Mouse (Mus musculus): ENCODE measurements around the gene Ndufa11. TPM values are rescaled to one million over a fixed set of nuclear protein-coding genes. Genes with fewer than 3 reads are reported as not detected.

The Ndufa11 gene
- total RNA-seq, 1 experiment, result 484 TPM

DNA sequence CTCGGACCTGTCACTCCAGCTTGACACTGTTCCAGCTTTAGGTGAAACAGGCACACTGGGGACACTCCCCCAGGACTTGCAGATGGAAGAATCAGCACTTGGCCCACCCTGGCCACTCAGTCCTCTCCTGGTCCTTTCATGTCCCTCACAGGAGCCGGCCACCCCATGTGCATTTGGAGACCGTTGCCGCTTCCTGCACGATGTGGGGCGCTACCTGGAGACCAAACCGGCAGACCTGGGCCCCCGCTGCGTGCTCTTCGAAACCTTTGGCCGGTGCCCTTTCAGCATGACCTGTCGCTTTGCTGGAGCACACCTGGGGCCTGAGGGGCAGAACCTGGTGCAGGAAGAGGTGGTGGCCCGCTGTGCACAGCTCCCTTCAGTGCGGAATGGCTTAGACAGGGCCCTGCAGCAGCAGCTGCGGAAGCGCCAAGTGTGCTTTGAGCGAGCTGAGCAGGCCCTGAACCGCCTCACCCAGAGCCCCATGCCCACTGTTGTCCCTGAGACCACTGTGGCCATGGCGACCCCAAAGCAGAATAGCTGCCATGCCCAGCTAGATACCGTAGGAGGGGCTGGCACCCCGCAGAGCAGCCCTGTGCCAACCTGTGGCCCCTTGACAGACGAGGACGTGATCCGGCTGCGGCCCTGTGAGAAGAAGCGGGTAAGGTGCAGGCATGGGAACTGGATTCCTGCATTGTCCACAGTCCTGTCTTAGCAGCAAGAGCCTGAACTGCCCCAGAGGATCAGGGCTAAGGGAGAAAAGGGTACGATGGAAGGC lies 49.3 kb downstream of the Ndufa11 start:
- Histone ChIP-seq H3K4me3 (ENCODE audit: insufficient read depth in 1 of 2, low read depth in 1 of 2, low read length in 2 of 2, poor library complexity in 1 of 2, severe bottlenecking in 1 of 2) (no peak overlapping the region), H3K36me3 (ENCODE audit: control insufficient read depth, insufficient read depth, low read length, poor library complexity, severe bottlenecking) (peaks cover 35% of the 10 kb centered on the region), H3K4me1 (ENCODE audit: control insufficient read depth in 2 of 2, insufficient read depth in 2 of 2, low read length in 2 of 2, poor library complexity in 1 of 2) (peaks cover 0 to 22% of the 10 kb centered on the region in 2 experiments; a peak in 1 of 4 replicates), H3K9me3 (ENCODE audit: control insufficient read depth, insufficient read depth, low read depth, low read length) (no peaks in the 10 kb centered on the region), H3K9ac (ENCODE audit: insufficient read depth, low read depth, low read length, poor library complexity, severe bottlenecking) (no peak overlapping the region), H3K27ac (ENCODE audit: insufficient read depth, low read depth, low read length, poor library complexity, severe bottlenecking) (no peak overlapping the region)
- in situ Hi-C loops (cut with MboI; ENCODE audit: low sequenced_read_pairs in 2 of 2, unreplicated experiment in 2 of 2), result no loop called here
- no peak for DNase-seq (ENCODE audit: low read depth, low spot score)
- TF ChIP-seq CHD2 (IDR thresholded peaks at IDR 0.05; ENCODE audit: low read depth, low read length), result no peak
- TF ChIP-seq HCFC1 (IDR thresholded peaks at IDR 0.05; ENCODE audit: borderline replicate concordance, insufficient read depth, low read length), result no peak
- no peak for TF ChIP-seq ZNF384 (IDR thresholded peaks at IDR 0.05; ENCODE audit: low read depth, low read length)
- TF ChIP-seq MAFK (IDR thresholded peaks at IDR 0.05; ENCODE audit: insufficient read depth, low read depth, low read length), result no peak

GRCm38 (mm10) chr17:56767531-56768135 lies 50.1 kb downstream of the Ndufa11 start:
- H3K4me1 ChIP-seq (ENCODE audit: control insufficient read depth in 2 of 2, insufficient read depth in 2 of 2, low read length in 2 of 2, poor library complexity in 1 of 2), result peaks cover 0 to 22% of the 10 kb centered on the region in 2 experiments; a peak in 1 of 4 replicates
- H3K27ac ChIP-seq (ENCODE audit: insufficient read depth, low read depth, low read length, poor library complexity, severe bottlenecking), result no peak overlapping the region
- H3K36me3 ChIP-seq (ENCODE audit: control insufficient read depth, insufficient read depth, low read length, poor library complexity, severe bottlenecking), result peaks cover 35% of the 10 kb centered on the region
- no peak for DNase-seq (ENCODE audit: low read depth, low spot score)
- H3K4me3 ChIP-seq (ENCODE audit: insufficient read depth in 1 of 2, low read depth in 1 of 2, low read length in 2 of 2, poor library complexity in 1 of 2, severe bottlenecking in 1 of 2), result peak overlapping the region; percentile 0 to 10; a peak in 2 of 4 replicates
- no peak overlapping the region; the same call in 1 of the 2 replicates for H3K9ac ChIP-seq (ENCODE audit: insufficient read depth, low read depth, low read length, poor library complexity, severe bottlenecking)
- no peaks in the 10 kb centered on the region for H3K9me3 ChIP-seq (ENCODE audit: control insufficient read depth, insufficient read depth, low read depth, low read length)
- TF ChIP-seq ZC3H11A (IDR thresholded peaks at IDR 0.05; ENCODE audit: borderline replicate concordance, low read depth, low read length) (no peak), ZNF384 (IDR thresholded peaks at IDR 0.05; ENCODE audit: low read depth, low read length) (no peak), MAFK (IDR thresholded peaks at IDR 0.05; ENCODE audit: insufficient read depth, low read depth, low read length) (no peak)
- in situ Hi-C loops (cut with MboI; ENCODE audit: low sequenced_read_pairs in 2 of 2, unreplicated experiment in 2 of 2), result no loop called here

DNA sequence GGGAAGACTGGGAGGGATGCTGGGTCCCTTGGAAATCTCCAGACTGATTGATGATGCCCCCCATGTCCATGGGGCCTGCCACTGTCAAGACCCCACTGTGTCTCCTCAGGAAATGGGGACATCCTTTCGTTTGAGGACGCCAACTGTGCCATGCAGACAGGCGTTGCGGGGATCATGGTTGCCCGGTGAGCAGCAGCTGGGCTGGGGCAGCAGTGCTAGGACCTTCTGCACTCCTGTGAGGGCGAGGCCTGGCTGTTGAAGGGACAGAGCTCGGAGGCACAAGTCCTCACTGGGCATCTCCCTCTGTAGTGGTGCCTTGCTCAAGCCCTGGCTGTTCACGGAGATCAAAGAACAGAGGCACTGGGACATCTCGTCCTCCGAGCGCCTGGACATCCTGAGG lies 51.4 kb downstream of the Ndufa11 start:
- no peak for DNase-seq (ENCODE audit: low read depth, low spot score)
- in situ Hi-C loops (cut with MboI; ENCODE audit: low sequenced_read_pairs in 2 of 2, unreplicated experiment in 2 of 2), result no loop called here
- Histone ChIP-seq H3K27ac (ENCODE audit: insufficient read depth, low read depth, low read length, poor library complexity, severe bottlenecking) (no peak overlapping the region), H3K9me3 (ENCODE audit: control insufficient read depth, insufficient read depth, low read depth, low read length) (no peaks in the 10 kb centered on the region), H3K36me3 (ENCODE audit: control insufficient read depth, insufficient read depth, low read length, poor library complexity, severe bottlenecking) (peaks cover 35% of the 10 kb centered on the region), H3K4me1 (ENCODE audit: control insufficient read depth in 2 of 2, insufficient read depth in 2 of 2, low read length in 2 of 2, poor library complexity in 1 of 2) (peaks cover 0 to 14% of the 10 kb centered on the region in 2 experiments; a peak in 1 of 4 replicates), H3K9ac (ENCODE audit: insufficient read depth, low read depth, low read length, poor library complexity, severe bottlenecking) (no peak overlapping the region), H3K4me3 (ENCODE audit: insufficient read depth in 1 of 2, low read depth in 1 of 2, low read length in 2 of 2, poor library complexity in 1 of 2, severe bottlenecking in 1 of 2) (no peak overlapping the region)
- no peak for TF ChIP-seq ZC3H11A (IDR thresholded peaks at IDR 0.05; ENCODE audit: borderline replicate concordance, low read depth, low read length)
- TF ChIP-seq ZNF384 (IDR thresholded peaks at IDR 0.05; ENCODE audit: low read depth, low read length), result no peak
- no peak for TF ChIP-seq HCFC1 (IDR thresholded peaks at IDR 0.05; ENCODE audit: borderline replicate concordance, insufficient read depth, low read length)
- no peak for TF ChIP-seq CHD2 (IDR thresholded peaks at IDR 0.05; ENCODE audit: low read depth, low read length)
- TF ChIP-seq MAFK (IDR thresholded peaks at IDR 0.05; ENCODE audit: insufficient read depth, low read depth, low read length), result no peak

DNA sequence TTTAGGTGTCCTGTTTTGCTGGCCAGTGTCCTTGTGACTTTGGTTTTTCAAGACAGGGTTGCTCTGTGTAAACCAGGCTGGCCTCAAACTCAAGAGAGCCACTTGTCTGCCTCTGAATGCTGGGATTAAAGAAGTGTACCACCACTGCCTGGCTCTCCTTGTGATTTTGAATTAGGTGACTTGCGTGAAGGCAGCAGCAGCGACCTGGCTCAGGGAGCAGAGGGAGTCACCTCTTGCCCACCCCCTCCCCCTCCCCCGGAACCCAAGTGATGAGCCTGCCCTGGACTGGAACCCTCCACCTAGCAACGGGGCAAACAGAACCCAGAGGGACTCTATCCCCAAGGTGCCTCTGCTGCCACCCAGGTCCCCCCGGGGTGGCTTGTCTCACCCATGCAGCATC lies 52.4 kb downstream of the Ndufa11 start, which contains the start of gene Prr22:
Prr22 (plus strand) TSS at position 301 of the 400 bp plus-strand sequence.
- Histone ChIP-seq H3K9me3 (ENCODE audit: control insufficient read depth, insufficient read depth, low read depth, low read length) (no peaks in the 10 kb centered on the region), H3K4me3 (ENCODE audit: insufficient read depth in 1 of 2, low read depth in 1 of 2, low read length in 2 of 2, poor library complexity in 1 of 2, severe bottlenecking in 1 of 2) (no peak within 1 kb of the TSS), H3K9ac (ENCODE audit: insufficient read depth, low read depth, low read length, poor library complexity, severe bottlenecking) (no peak within 1 kb of the TSS), H3K4me1 (ENCODE audit: control insufficient read depth in 2 of 2, insufficient read depth in 2 of 2, low read length in 2 of 2, poor library complexity in 1 of 2) (peaks cover 0 to 14% of the 10 kb centered on the region in 2 experiments; a peak in 1 of 4 replicates), H3K27ac (ENCODE audit: insufficient read depth, low read depth, low read length, poor library complexity, severe bottlenecking) (no peak within 1 kb of the TSS), H3K36me3 (ENCODE audit: control insufficient read depth, insufficient read depth, low read length, poor library complexity, severe bottlenecking) (peaks cover 35% of the 10 kb centered on the region)
- no peak for TF ChIP-seq HCFC1 (IDR thresholded peaks at IDR 0.05; ENCODE audit: borderline replicate concordance, insufficient read depth, low read length)
- no peak for TF ChIP-seq CHD2 (IDR thresholded peaks at IDR 0.05; ENCODE audit: low read depth, low read length)
- TF ChIP-seq ZC3H11A (IDR thresholded peaks at IDR 0.05; ENCODE audit: borderline replicate concordance, low read depth, low read length), result no peak
- no peak for TF ChIP-seq MAFK (IDR thresholded peaks at IDR 0.05; ENCODE audit: insufficient read depth, low read depth, low read length)
- no peak for TF ChIP-seq ZNF384 (IDR thresholded peaks at IDR 0.05; ENCODE audit: low read depth, low read length)
- DNase-seq (ENCODE audit: low read depth, low spot score), result no peak
- in situ Hi-C loops (cut with MboI; ENCODE audit: low sequenced_read_pairs in 2 of 2, unreplicated experiment in 2 of 2), result no loop called here

Other genes starting within 250 kb of the Ndufa11 start
- 128 and 197 TPM in 2 replicates for gene Ptprs, start 241.3 kb upstream of the Ndufa11 start, total RNA-seq (2012; rRNA removed)
- not detected in 2 replicates for gene Znrf4, start 205.3 kb upstream of the Ndufa11 start, total RNA-seq (2012; rRNA removed)
- gene Gm20219, start 163.4 kb upstream of the Ndufa11 start, total RNA-seq (2012; rRNA removed), result 1.5 and 2.6 TPM in 2 replicates
- 113 and 172 TPM in 2 replicates for gene Safb2, start 133.2 kb upstream of the Ndufa11 start, total RNA-seq (2012; rRNA removed)
- 116 and 127 TPM in 2 replicates for gene Safb, start 132.9 kb upstream of the Ndufa11 start, total RNA-seq (2012; rRNA removed)
- gene 2410015M20Rik, start 108.0 kb upstream of the Ndufa11 start, total RNA-seq (2012; rRNA removed), result 236 and 294 TPM in 2 replicates
- 3,972 and 4,168 TPM in 2 replicates for gene Rpl36, start 104.4 kb upstream of the Ndufa11 start, total RNA-seq (2012; rRNA removed)
- gene Lonp1, start 90.9 kb upstream of the Ndufa11 start, total RNA-seq (2012; rRNA removed), result 169 and 222 TPM in 2 replicates
- gene Catsperd, start 89.6 kb upstream of the Ndufa11 start, total RNA-seq (2012; rRNA removed), result 1.2 and 1.3 TPM in 2 replicates
- gene Ranbp3, start 44.5 kb upstream of the Ndufa11 start, total RNA-seq (2012; rRNA removed), result 133 and 146 TPM in 2 replicates
- 7.7 and 8.4 TPM in 2 replicates for gene Vmac, start 255 bp downstream of the Ndufa11 start, total RNA-seq (2012; rRNA removed)
- 8.4 and 17.7 TPM in 2 replicates for gene Nrtn, start 39.8 kb downstream of the Ndufa11 start, total RNA-seq (2012; rRNA removed)
- 70.2 and 108 TPM in 2 replicates for gene Dus3l, start 47.0 kb downstream of the Ndufa11 start, total RNA-seq (2012; rRNA removed)
- gene Prr22, start 52.5 kb downstream of the Ndufa11 start, total RNA-seq (2012; rRNA removed), result 1.2 and 1.5 TPM in 2 replicates
- gene Rfx2, start 113.2 kb downstream of the Ndufa11 start, total RNA-seq (2012; rRNA removed), result 15.8 and 22.5 TPM in 2 replicates
- 0.58 and 0.90 TPM in 2 replicates for gene Acsbg2, start 156.7 kb downstream of the Ndufa11 start, total RNA-seq (2012; rRNA removed)
- gene 1700061G19Rik, start 157.7 kb downstream of the Ndufa11 start, total RNA-seq (2012; rRNA removed), result 17.3 and 24.0 TPM in 2 replicates
- 24.6 and 25.9 TPM in 2 replicates for gene Mllt1, start 217.6 kb downstream of the Ndufa11 start, total RNA-seq (2012; rRNA removed)